Mouse (Mus musculus): ENCODE results near the gene Usmg5.

Usmg5 gene

DNA sequence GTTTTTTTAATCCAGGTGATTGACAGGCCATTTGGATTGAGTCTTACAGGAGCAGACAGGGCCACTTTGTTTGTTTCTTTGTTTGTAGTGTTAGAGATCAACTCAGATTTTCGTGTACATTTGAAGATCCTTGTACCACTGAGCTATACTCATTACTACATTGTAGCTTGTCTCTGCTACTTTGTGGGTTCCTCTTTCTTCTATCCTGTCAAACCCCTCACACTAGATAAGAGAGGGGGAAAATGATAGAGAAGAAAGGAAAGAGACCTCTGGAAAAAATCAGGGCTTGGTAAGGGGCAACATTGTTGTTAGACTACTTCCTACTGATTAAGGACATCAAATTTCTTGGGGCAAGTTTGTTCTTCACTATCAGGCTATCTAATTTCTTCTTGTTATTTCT, 32.8 kb downstream of the Usmg5 start:
- DNase-seq (ENCODE audit: inconsistent ontology term) = no peak

DNA sequence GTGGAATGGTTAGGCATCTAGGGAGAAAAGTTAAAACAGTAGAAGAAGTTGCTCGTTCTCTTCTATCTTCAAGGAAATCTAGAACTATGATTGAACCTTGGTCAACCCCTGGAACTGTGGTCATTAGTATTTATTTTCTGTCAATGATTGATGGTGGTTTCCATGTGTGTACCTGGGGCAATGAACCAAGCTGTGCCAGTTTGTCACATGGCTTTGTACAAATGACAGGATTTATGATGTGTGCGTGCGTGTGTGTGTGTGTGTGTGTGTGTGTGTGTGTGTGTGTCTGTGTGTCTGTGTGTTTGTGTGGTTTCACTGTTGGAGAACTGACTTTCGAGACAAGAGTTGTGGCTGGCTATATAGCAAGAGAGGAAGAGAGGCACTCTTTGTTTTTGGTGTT, 37.0 kb downstream of the Usmg5 start:
- no peak for DNase-seq (ENCODE audit: inconsistent ontology term)

DNA sequence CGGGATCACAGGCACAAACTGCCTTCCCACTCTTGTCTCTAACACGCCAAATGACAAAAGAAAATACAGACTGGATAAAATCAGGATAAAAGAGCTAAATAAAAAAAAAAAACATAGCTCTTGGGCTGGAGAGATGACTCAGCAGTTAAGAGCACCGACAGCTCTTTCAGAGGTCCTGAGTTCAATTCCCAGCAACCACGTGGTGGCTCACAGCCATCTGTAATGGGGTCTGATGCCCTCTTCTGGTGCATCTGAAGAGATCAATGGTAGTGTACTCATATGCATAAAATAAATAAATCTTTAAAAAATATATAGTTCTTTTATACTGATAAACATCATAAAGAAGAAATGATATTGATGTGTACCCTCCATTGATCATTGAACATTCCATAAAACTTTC, 37.5 kb downstream of the Usmg5 start:
- no peak for DNase-seq (ENCODE audit: inconsistent ontology term)

DNA sequence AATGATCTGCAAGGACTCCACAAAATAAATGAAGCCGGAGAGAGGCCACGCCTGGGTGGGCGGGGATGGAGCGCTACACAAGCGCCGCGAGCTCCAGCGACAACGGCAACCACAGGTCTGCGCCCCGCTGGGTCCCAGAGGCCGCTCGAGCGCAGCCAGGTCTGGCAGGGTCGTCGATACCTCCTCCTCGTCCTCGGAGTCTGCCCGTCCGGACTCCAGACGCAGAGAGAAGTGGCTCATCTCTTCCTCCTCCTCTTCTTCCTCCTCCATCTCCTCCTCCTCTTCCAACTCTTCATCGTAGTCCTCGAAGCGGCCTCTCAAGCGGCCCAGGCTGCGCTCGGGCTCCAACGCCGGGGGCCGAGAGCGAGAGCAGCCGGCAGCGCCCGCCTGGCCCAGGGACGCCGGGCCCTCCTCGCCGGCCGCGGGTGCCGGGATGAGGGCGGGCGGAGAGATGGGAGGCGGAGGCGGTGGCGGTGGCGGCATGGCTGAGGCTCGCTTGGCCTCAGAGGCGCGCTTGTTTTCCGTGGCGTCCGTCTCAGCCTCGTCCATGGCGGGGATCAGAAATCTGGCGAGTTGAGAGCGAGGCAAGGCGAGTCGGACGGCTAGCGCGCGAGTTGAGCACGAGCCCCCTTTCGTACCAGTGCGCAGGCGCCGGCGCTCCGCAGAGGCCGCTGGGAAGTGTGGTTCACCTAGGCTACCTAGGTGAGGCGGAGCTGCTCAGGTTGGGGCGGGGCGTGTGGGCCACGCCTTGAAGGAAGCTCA, 40.0 kb downstream of the Usmg5 start, which contains the start of gene Pcgf6:
Gene Pcgf6 (minus strand): TSS at position 636 of the 762 bp plus-strand sequence.
- peak; percentile 83 for DNase-seq (ENCODE audit: inconsistent ontology term)

DNA sequence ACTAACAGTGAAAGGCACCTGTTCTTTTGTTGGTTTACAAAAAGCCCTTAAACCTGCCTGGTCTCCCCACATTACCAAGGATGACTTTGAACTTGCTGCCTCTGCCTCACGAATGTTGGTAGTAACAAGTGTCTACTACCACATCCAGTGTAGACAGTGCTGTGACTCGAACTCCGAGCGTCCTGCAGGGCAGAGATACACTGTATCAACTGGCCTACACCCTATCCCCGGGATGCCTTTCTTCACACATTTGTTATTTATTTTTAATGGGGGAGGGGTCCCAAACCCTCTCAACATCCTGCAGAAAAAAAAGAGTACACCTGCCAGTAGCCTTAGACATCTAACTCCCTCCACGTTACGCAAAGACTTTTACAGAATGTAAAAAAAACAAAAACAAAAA, 40.6 kb downstream of the Usmg5 start:
- DNase-seq (ENCODE audit: inconsistent ontology term) = no peak

DNA sequence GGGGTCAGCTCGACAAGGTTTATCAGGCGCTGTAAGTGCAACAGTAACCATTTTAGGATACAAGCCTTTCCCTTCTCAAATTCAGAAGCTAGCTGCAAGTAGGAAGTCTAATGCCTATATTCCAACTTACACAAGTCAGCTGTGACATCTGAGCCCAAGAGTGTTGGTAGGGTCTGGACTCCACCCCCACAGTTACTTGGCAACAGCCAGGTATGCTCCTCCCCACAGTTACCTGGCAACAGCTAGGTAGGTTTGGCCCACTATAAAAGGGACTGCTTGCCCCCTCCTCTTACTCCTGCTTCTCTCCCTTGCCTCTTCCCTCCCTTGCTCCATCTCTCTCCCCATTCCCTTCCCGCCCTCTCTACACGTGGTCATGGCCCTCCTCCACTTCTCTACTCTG, 41.4 kb downstream of the Usmg5 start:
- no peak for DNase-seq (ENCODE audit: inconsistent ontology term)

DNA sequence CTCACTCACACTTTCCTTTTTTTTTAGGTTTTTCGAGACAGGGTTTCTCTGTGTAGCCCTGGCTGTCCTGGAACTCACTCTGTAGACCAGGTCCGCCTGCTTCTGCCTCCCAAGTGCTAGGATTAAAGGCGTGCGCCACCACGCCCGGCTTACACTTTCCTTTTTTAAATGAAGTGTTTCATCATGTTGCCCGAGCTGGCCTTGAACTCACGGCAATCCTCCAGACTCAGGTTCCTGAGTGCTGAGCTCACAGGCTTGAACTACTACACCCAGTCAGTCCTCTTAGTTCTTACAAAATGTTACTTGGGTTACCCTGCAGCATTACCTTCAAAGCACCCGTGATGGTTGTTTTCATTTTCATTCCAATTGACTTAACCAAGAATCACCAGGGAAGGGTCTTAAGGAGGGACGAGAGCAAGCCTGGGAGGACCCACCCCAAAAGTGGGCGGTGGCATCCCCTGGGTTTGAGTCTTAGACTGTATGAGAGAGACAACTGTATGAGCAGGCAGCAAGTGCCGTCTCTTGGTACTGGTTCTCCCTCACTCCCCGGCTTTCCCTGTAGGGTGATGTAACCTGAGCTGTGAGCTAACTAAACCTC, 43.1 kb downstream of the Usmg5 start:
- DNase-seq (ENCODE audit: inconsistent ontology term) = no peak

DNA sequence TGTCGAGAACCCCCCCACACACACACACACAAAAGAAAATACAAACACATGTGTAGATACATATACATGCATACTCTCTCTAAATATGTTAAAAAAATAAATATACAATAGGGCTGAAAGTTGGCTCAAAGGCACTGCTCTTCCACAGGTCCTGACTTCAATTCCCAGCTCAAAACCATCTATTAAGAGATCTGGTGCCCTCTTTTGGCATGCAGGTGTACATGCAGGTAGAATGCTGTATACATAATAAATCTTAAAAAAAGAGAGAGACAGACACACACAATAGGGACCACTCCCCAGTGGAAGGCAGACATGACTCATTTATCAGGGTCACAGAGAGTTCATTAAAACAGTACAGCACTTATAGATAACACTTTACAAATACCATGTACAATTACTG, 44.1 kb downstream of the Usmg5 start:
- DNase-seq (ENCODE audit: inconsistent ontology term) = no peak

DNA sequence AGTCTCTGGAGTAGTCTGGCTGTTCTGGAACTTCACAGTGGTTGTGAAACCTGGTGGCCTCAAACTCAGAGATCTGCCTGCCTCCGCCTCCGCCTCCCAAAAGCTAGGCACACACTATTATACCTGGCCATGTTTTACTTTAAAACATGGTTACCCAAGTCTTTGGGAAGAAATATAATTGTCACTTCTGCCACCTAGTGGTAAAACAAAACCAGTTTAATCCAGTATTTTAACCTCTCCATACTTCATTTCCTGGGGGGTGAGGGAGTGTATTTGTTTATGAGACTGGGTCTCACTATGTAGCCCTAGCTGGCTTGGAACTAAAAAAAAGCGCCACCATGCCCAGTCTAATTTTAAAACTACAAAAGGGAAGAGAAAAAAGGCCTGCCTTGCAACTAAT, 46.8 kb downstream of the Usmg5 start:
- DNase-seq (ENCODE audit: inconsistent ontology term) = no peak

DNA sequence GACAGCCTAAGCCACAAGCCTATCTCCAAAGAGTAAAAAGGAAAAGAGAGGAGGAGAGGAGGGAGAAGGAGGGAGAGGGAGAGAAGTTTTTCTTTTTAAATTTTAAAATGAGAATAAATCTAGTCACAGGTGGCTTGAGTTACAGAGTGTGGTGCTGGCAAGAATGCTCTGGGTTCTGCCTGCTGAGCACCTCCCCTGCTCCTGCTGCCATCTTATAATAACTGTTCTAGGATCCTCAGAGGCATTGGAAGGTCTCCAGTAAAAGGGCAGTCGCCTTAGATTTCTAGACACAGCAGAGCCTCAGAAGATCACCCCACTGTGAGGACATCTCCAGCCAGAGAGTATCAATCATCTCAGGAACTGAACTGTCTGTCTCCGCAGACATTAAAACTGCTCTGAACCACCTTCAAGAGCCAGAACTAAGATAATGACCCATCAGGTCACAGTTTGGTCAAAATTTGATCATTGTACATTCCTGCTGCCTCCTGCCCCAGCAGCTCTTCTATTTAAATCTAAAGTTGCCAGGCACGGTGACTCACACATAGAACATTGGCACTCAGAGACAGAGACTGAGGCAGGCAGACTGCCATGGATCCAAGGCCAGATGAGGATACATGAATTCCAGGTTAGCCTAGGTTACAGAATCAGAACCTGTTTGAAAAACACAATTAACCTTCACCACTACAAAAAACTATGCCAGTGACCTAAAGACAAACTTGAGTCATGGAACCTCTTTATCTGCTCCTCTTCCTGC, 49.5 kb downstream of the Usmg5 start:
- peak; percentile 50 for DNase-seq (ENCODE audit: inconsistent ontology term)

DNA sequence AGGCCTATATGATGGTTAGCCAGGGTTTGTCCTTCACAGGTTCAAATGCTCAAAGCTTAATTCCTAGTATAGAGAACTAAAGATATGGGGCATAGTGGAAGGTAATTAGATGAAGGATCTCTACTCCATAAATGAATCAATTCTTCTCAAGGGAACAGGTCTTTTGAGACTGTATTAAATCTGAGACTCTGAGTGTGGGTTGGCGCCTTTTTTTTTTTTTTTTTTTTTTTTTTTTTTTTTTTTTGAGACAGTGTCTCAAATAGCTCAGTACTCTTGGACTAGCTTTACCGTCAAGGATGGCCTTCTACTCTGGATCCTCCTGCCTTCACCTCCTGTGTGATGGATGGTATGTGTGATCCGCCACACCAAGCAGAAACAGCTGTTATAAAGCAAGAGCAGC, 53.9 kb downstream of the Usmg5 start:
- no peak for DNase-seq (ENCODE audit: inconsistent ontology term)

DNA sequence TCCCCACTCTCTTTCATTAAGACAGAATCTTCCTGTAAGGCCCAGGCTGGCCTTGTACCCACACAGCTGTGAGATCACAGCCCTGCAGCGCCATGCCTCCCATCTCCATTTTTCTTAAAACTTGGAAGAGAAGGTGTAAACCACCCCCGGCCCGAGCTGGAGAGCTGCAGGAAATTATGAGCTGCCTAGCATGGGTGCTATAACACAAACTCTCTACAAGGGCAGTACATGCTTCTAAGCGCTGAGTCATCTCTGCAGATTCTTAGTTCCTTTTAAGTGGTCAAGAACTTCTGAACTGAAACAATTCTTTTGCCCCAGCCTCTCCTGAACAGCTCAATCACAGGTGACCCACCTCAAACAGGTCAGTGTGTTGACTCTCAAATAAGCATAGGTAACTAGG, 55.5 kb downstream of the Usmg5 start:
- no peak for DNase-seq (ENCODE audit: inconsistent ontology term)

Measured in Muller cell, postnatal 12 days (primary cell).